In genomic region chr7:31126851-31127724, GRCm38 (mm10) we compare ENCODE assay signal across 8 mouse cellular contexts. TPM values are rescaled to one million over a fixed set of nuclear protein-coding genes. Genes with fewer than 3 reads are reported as not detected.
DNase-seq lines count a peak whose midpoint lies in the region; ATAC-seq and TF ChIP-seq lines count a peak whose summit lies in the region.

Gene Scn1b (minus strand): TSS chr7:31127003.

- no peaks in the 10 kb centered on the region for H3K9me3 ChIP-seq in intestine, embryonic 14.5 days (ENCODE audit: control insufficient read depth, low read length)
- H3K9me3 ChIP-seq in limb, embryonic 15.5 days: no peaks in the 10 kb centered on the region

- TF ChIP-seq POLR2A in myocyte (IDR thresholded peaks at IDR 0.05; ENCODE audit: insufficient read length, low read depth): peak; percentile 58

- DNase-seq in ovary, postnatal 36 days (ENCODE audit: low spot score): peak; percentile 65
- DNase-seq in ovary, postnatal 10 days (ENCODE audit: low spot score): no peak
- peak; percentile 87 to 93 for DNase-seq in cerebellum, postnatal 25 days
- DNase-seq in gastrocnemius, postnatal 4 days (ENCODE audit: low spot score in 2 of 2): peak in 1 of 2 experiments; percentile 65
- DNase-seq in intestine, embryonic 14.5 days (ENCODE audit: low spot score): peak; percentile 70
- no peak for DNase-seq in spleen, adult 12 weeks (ENCODE audit: low spot score)

- H3K4me2 ChIP-seq in intestine, embryonic 14.5 days (ENCODE audit: low read length): peak within 1 kb of the TSS; percentile 97
- H3K4me2 ChIP-seq in limb, embryonic 15.5 days: peak within 1 kb of the TSS; percentile 99
- H3K4me2 ChIP-seq in myocyte (ENCODE audit: low read depth): peak within 1 kb of the TSS; percentile 84

- no peaks in the 10 kb centered on the region for H3K79me2 ChIP-seq in myocyte (ENCODE audit: control insufficient read depth, insufficient read depth)

- H3ac ChIP-seq in myocyte (ENCODE audit: control insufficient read depth, insufficient read length): peak within 1 kb of the TSS; percentile 20

- H3K4me3 ChIP-seq in intestine, embryonic 14.5 days (ENCODE audit: low read depth, low read length): peak within 1 kb of the TSS; percentile 53
- H3K4me3 ChIP-seq in limb, embryonic 15.5 days: peak within 1 kb of the TSS; percentile 65
- H3K4me3 ChIP-seq in myocyte: no peak within 1 kb of the TSS

- peaks cover 36% of the 10 kb centered on the region for H3K27me3 ChIP-seq in intestine, embryonic 14.5 days (replicated peaks; ENCODE audit: control insufficient read depth, insufficient read depth, low read length)
- H3K27me3 ChIP-seq in limb, embryonic 15.5 days: peaks cover 31% of the 10 kb centered on the region
- H3K27me3 ChIP-seq in myocyte (ENCODE audit: control insufficient read depth, insufficient read depth, insufficient read length): no peaks in the 10 kb centered on the region

- no peak within 1 kb of the TSS for H3K27ac ChIP-seq in intestine, embryonic 14.5 days (ENCODE audit: low read depth)
- no peak within 1 kb of the TSS for H3K27ac ChIP-seq in limb, embryonic 15.5 days

- H3K9ac ChIP-seq in intestine, embryonic 14.5 days (ENCODE audit: low read length): peak within 1 kb of the TSS; percentile 46
- H3K9ac ChIP-seq in limb, embryonic 15.5 days: peak within 1 kb of the TSS; percentile 48

- under 1% methylated on average over 42 of the region's 60 CpGs for whole genome bisulfite sequencing in intestine, embryonic 14.5 days
- WGBS in limb, embryonic 15.5 days: 2% methylated on average over 45 of the region's 60 CpGs

- peaks cover 36% of the 10 kb centered on the region for H3K36me3 ChIP-seq in intestine, embryonic 14.5 days (ENCODE audit: control insufficient read depth, insufficient read depth, low read length)
- peaks cover 37% of the 10 kb centered on the region for H3K36me3 ChIP-seq in limb, embryonic 15.5 days
- peaks cover 5% of the 10 kb centered on the region for H3K36me3 ChIP-seq in myocyte (ENCODE audit: control insufficient read depth, insufficient read depth)

- peak; percentile 63 for ATAC-seq in intestine, embryonic 14.5 days (replicated peaks; ENCODE audit: low FRiP score, low TSS enrichment, low read depth)
- ATAC-seq in limb, embryonic 15.5 days (ENCODE audit: insufficient number of reproducible peaks, low FRiP score, low TSS enrichment, low read depth): no peak

- H3K4me1 ChIP-seq in intestine, embryonic 14.5 days (replicated peaks; ENCODE audit: control insufficient read depth, insufficient read depth, low read length): no peaks in the 10 kb centered on the region
- peaks cover 17% of the 10 kb centered on the region for H3K4me1 ChIP-seq in limb, embryonic 15.5 days

TF ChIP-seq in myocyte, 11 proteins besides CTCF, POLR2A, EP300 and RAD21:
- TF ChIP-seq MYOD1 (IDR thresholded peaks at IDR 0.05; ENCODE audit: control insufficient read depth in 1 of 3, insufficient read length in 2 of 3, low read depth in 2 of 3) (no peak), POLR2AphosphoS2 (IDR thresholded peaks at IDR 0.05; ENCODE audit: insufficient read length, low read depth) (peak; percentile 22)

RNA-seq across cellular contexts. Expression of gene Scn1b, which starts in this region (rescaled TPM):
- total RNA-seq in gastrocnemius, postnatal 4 days (2021): 10 to 100 TPM; 90.6 to 98.1 TPM
- polyA plus RNA-seq in intestine, embryonic 14.5 days (2014; fragmentation: Nextera tagmentation; extraction: Ambion mirVana): 0.99 and 2.4 TPM in 2 replicates
- 4.7 and 5.7 TPM in 2 replicates for polyA plus RNA-seq in limb, embryonic 15.5 days (2015; fragmentation: Nextera tagmentation; extraction: Ambion mirVana)
- polyA plus RNA-seq in myocyte (2012; fragmentation: generic; extraction: Trizol): 4.1 TPM

Comparison
In these comparisons a context has a peak if more than half of its experiments do, and no peak if none do; other contexts are left out.
1. DNase-seq: peak in ovary, postnatal 36 days (single experiment), cerebellum, postnatal 25 days (2 of 2) and intestine, embryonic 14.5 days (single experiment); none in ovary, postnatal 10 days (single experiment) and spleen, adult 12 weeks (single experiment).
2. Peak in every context shown above with its lines, with median percentiles within 50 percentile points of each other: H3K4me2 ChIP-seq.